Mouse (Mus musculus): Measurements from ENCODE around the gene Cep41.
A peak's percentile ranks its signal among the peaks of the same experiment; 100 is the strongest.

Cep41 gene

DNA sequence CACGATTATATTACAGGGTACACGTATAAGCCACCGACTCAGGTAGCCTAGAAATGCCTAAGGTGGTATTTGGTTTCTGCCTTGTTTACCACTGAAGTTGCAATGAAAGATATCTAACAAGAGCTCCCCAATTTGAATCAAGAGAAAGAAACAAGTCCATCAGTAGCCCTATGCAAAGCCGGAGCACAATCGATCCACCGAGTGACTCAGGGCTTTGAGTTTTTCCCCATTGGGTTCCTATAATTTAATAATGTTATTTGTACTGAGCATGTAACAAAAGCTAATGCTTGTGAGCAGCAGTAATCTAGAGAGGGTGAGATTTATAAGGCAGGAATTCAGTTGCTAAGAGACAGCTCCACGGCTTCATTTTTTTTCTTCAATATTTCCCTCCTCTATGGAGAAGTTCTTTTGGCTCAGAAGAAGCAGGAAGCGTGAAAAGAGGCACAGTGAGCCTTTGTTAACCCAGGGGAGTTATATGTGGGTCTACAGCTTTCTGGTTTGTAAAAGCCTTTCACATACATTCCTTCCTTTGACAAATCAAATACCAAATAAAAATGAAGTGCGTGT lies 18.8 kb downstream of the Cep41 start:
- DNase-seq (ENCODE audit: low read depth in 2 of 2, low spot score in 2 of 2), result no peak

- no peak for DNase-seq (ENCODE audit: low read depth in 2 of 2, low spot score in 2 of 2)
These were observed 19.6 kb downstream of the Cep41 start for GRCm38 (mm10) chr6:30673764-30674561.

GRCm38 (mm10) chr6:30671696-30672095 lies 21.9 kb downstream of the Cep41 start:
- DNase-seq (ENCODE audit: low read depth in 2 of 2, low spot score in 2 of 2), result peak in 1 of 2 experiments; percentile 14

- DNase-seq (ENCODE audit: low read depth in 2 of 2, low spot score in 2 of 2), result no peak
These were observed 26.0 kb downstream of the Cep41 start for GRCm38 (mm10) chr6:30667585-30667984.

- no peak for DNase-seq (ENCODE audit: low read depth in 2 of 2, low spot score in 2 of 2)
These were observed 27.5 kb downstream of the Cep41 start for GRCm38 (mm10) chr6:30666043-30666442.

- DNase-seq (ENCODE audit: low read depth in 2 of 2, low spot score in 2 of 2), result no peak
These were observed 28.3 kb downstream of the Cep41 start for GRCm38 (mm10) chr6:30665296-30665695.

- DNase-seq (ENCODE audit: low read depth in 2 of 2, low spot score in 2 of 2), result no peak
These were observed 28.8 kb downstream of the Cep41 start for GRCm38 (mm10) chr6:30664776-30665175.

- DNase-seq (ENCODE audit: low read depth in 2 of 2, low spot score in 2 of 2), result no peak
These were observed 34.9 kb downstream of the Cep41 start for GRCm38 (mm10) chr6:30658619-30659018.

- no peak for DNase-seq (ENCODE audit: low read depth in 2 of 2, low spot score in 2 of 2)
These were observed 36.3 kb downstream of the Cep41 start for GRCm38 (mm10) chr6:30657279-30657678.

DNA sequence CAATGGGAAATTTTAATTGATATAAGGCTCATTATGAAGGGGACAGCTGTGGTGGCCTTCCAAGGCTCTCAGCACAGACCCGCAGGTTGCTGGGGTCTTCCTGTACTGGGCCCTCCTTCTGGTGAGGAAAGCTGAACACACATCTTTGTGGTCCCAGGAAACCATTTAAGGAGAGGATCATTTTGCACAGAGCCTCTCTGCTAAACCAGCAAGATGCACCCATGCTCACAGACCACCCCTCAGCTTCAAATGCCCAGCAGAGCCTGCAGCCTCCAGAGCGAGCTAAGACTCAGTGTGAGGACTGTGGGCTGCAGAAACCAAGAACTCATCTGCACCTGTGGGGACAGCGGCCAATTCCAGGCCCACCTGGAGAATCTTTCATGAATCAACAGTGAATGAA lies 38.6 kb downstream of the Cep41 start:
- no peak for DNase-seq (ENCODE audit: low read depth in 2 of 2, low spot score in 2 of 2)

- no peak for DNase-seq (ENCODE audit: low read depth in 2 of 2, low spot score in 2 of 2)
These were observed 39.1 kb downstream of the Cep41 start for GRCm38 (mm10) chr6:30654402-30654859.

DNA sequence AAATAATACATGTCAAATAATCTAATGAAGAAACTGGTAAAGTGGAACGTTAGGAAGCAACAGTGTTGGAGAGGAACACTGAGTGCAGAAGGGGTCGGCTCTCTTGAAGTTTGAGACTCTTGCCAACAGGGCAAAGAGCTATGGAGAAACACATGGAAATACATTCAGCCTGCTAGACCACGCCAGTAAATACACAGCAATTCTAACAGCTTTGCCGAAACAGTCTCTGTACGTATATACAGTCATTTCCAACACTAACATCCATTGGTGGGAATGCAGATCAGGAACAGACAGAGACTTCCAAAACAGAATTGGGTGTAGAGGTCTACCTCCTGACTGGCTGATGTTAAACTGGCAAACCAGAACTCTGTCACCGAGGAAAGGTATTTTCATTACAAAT lies 40.0 kb downstream of the Cep41 start:
- DNase-seq (ENCODE audit: low read depth in 2 of 2, low spot score in 2 of 2), result no peak

GRCm38 (mm10) chr6:30652425-30653188 lies 40.9 kb downstream of the Cep41 start:
- DNase-seq (ENCODE audit: low read depth in 2 of 2, low spot score in 2 of 2), result no peak

DNA sequence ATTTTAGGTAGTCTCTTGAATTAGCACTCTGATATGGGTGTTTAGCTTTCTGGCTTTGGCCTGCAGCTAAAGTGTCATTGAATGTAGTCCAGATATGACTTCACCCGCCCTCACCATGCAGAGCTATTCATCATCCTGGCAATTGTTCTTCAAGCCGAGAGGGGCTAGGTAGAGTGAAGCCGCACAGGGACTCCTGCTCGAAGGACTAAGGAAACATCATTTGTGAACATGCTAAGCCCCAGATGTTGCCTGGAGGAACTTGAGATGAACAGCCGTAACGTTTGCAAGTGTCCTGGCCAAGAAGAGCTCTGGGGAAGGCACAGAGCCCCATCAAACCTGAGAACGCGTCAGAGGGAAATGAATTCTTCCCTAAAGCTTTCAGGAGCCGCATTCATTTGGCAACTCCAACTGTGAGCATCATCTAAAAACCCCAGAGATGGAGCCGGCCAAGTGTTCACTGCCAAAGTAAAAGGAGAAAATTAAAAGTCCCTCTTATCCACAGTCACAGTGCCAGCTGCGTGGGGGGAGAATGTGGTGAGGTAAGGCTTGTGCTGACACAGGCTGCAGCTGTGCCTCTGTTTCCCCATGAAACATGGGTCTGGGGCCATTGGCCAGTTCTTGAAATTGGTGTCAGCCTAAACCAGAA lies 43.8 kb downstream of the Cep41 start:
- no peak for DNase-seq (ENCODE audit: low read depth in 2 of 2, low spot score in 2 of 2)

- no peak for DNase-seq (ENCODE audit: low read depth in 2 of 2, low spot score in 2 of 2)
These were observed 48.2 kb downstream of the Cep41 start for GRCm38 (mm10) chr6:30645379-30645778.

GRCm38 (mm10) chr6:30644462-30644861 lies 49.1 kb downstream of the Cep41 start:
- no peak for DNase-seq (ENCODE audit: low read depth in 2 of 2, low spot score in 2 of 2)

DNA sequence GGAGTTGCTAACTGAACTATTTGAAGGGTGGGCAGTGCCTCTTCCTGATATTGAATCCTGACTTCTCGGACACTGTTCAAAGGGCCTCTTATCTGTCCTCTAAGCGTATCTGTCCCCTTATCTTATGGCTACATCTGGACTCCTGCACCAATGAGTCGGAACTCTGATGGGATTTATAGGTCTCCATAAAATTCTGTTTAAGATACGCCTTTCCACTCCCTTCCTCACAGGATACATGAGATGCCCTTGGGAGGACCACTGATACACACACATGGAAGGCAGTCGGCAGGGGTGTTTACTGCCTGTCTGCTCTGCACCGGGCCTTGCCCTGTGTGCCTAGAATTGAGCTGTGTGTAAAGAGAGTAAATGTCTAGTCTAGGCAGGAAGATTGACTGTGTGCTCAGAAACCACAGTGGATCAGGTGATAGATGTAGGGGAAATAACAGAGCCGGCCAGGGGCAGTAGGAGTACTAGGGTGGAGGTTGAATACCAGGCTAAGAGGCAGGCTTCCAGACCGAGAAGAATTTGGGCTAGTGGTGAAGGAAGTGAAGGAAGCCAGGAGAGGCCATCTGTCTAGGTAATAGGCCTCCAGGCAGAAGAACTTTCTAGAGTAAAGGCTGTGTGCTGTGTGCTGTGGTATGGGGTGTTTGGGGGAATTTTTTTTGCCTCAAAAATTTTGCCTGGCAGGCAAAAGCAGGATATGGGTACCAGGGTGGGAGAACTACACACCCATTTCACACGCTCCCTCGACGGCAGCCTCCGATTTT lies 49.7 kb downstream of the Cep41 start:
- no peak for DNase-seq (ENCODE audit: low read depth in 2 of 2, low spot score in 2 of 2)

DNA sequence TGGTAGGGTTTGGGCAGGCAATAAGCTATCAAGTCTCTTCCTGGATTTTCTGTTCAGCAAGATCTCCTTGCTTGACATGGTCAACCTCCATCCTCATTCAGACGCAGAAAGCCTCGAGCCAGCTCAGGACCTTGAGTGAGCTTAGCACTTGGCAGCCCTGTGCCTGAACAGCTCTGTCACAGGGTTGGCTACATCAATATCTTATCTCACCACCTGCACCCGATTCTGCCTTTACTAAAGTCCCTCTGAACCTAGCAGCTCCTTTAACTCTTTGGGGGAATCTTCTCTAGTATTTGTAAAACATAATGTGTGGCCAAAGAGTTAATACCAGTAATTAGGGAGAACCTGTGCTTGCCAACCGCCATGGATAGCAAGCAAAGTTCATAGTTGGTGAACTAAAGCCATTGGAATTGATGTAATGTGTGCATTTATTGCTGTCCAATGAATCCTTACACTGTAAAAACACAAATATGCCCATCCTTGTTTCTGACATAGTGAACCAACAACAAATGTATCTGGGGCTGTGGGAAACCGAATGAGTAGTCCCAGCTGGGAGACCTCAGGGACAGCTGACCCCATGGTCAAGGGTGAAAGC lies 54.8 kb downstream of the Cep41 start, which contains the start of gene Cpa1:
Cpa1 (plus strand) TSS at position 545 of the 595 bp plus-strand sequence.
- DNase-seq (ENCODE audit: low read depth in 2 of 2, low spot score in 2 of 2), result no peak

DNA sequence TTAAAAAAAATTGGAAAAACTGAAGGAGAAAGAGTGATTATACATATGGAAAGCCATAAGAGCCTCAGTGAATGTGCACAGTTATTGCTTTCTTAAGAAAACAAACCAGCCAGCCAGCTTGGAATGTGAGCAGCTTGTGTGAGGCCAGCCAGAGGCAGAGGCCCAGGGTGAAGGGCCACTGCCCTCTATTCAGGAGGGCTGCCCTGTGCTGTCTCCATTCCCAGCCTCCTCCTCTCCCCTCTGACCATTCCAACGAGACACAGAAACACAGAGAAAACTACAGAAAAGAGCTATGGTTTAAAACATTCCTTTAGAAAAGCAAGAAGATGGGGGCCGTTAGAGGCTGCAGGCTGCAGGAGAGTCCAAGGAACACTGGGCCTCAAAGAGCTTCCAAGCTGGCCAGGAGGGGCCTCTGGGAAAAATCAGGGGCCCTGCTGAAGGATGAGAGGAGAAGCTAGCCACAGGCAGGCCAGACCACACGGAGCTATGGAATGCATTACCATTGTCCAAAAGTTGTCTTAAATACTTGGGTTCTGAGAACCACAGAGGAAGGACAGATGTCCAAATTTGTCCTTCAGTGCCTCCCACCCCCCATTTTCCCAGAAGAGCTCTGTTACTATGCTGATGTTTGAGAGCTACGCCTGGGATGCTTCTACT lies 57.2 kb downstream of the Cep41 start:
- DNase-seq (ENCODE audit: low read depth in 2 of 2, low spot score in 2 of 2), result no peak

GRCm38 (mm10) chr6:30635361-30635862 lies 58.1 kb downstream of the Cep41 start:
- DNase-seq (ENCODE audit: low read depth in 2 of 2, low spot score in 2 of 2), result no peak

All from CD8-positive naive resting alpha-beta T cell, adult 2 months (primary cell).